Mouse (Mus musculus) frontal cortex, postnatal 10 days (tissue): ENCODE results near the gene Rffl.

ENCODE experiments used
- DNase-seq, 2 experiments: peaks; one replicate each; pipeline ENCODE4 v3.0.0; 2022; ENCODE audit warnings: low spot score in 2 of 2, mixed read lengths in 1 of 2

Gene Rffl

GRCm38 (mm10) chr11:82874924-82875323, 3.9 kb upstream of the Rffl start:
- DNase-seq: no peak

GRCm38 (mm10) chr11:82870173-82871030, 608 bp downstream of the Rffl start:
- peak; percentile 47 to 55 for DNase-seq

- DNase-seq: no peak
These were observed 1.4 kb downstream of the Rffl start for GRCm38 (mm10) chr11:82869506-82870172.

GRCm38 (mm10) chr11:82867956-82868355, 3.1 kb downstream of the Rffl start:
- DNase-seq: no peak

- no peak for DNase-seq
These were observed 4.0 kb downstream of the Rffl start for GRCm38 (mm10) chr11:82866850-82867564.

GRCm38 (mm10) chr11:82865957-82866356, 5.1 kb downstream of the Rffl start:
- DNase-seq: no peak

- no peak for DNase-seq
These were observed 7.5 kb downstream of the Rffl start for GRCm38 (mm10) chr11:82863488-82863931.

GRCm38 (mm10) chr11:82863059-82863458, 8.0 kb downstream of the Rffl start:
- no peak for DNase-seq

GRCm38 (mm10) chr11:82862638-82863037, 8.4 kb downstream of the Rffl start:
- no peak for DNase-seq

GRCm38 (mm10) chr11:82861558-82861957, 9.5 kb downstream of the Rffl start:
- no peak for DNase-seq

GRCm38 (mm10) chr11:82860759-82861158, 10.3 kb downstream of the Rffl start:
- no peak for DNase-seq

- no peak for DNase-seq
These were observed 13.6 kb downstream of the Rffl start for GRCm38 (mm10) chr11:82857307-82857848.

GRCm38 (mm10) chr11:82856032-82856431, 15.0 kb downstream of the Rffl start:
- no peak for DNase-seq

GRCm38 (mm10) chr11:82855327-82855973, 15.6 kb downstream of the Rffl start:
- DNase-seq: no peak

GRCm38 (mm10) chr11:82854111-82854510, 16.9 kb downstream of the Rffl start:
- DNase-seq: no peak

- no peak for DNase-seq
These were observed 18.1 kb downstream of the Rffl start for GRCm38 (mm10) chr11:82852958-82853357.

GRCm38 (mm10) chr11:82852540-82852939, 18.5 kb downstream of the Rffl start:
- no peak for DNase-seq

GRCm38 (mm10) chr11:82852115-82852514, 18.9 kb downstream of the Rffl start:
- DNase-seq: no peak

GRCm38 (mm10) chr11:82850259-82850658, 20.8 kb downstream of the Rffl start:
- DNase-seq: no peak

- DNase-seq: no peak
These were observed 23.4 kb downstream of the Rffl start for GRCm38 (mm10) chr11:82847571-82848000.

GRCm38 (mm10) chr11:82846938-82847337, 24.1 kb downstream of the Rffl start:
- no peak for DNase-seq

GRCm38 (mm10) chr11:82846079-82846436, 25.0 kb downstream of the Rffl start:
- no peak for DNase-seq
